Mouse (Mus musculus): ENCODE data around the gene Pglyrp2. TPM values are rescaled to one million over a fixed set of nuclear protein-coding genes. Genes with fewer than 3 reads are reported as not detected.

The Pglyrp2 gene
- total RNA-seq, 2 experiments from 2014 or later: not detected

Small RNA genes lying within 50 kb of the gene (microRNA-seq; reads per million reads assigned to microRNA genes)
- 0 reads per million in 2 experiments for gene Gm22201

Other genes starting within 250 kb of the Pglyrp2 start
- gene Ephx3, start 234.6 kb downstream of the Pglyrp2 start, total RNA-seq (2021): under 1 TPM; 0.14 to 0.20 TPM
- 10 to 100 TPM; 55.4 to 70.2 TPM for gene Brd4, start 139.4 kb downstream of the Pglyrp2 start, total RNA-seq (2021)
- gene Akap8, start 102.9 kb downstream of the Pglyrp2 start, total RNA-seq (2021): 10 to 100 TPM; 37.6 to 50.2 TPM
- 10 to 100 TPM; 23.7 to 39.9 TPM for gene Akap8l, start 73.6 kb downstream of the Pglyrp2 start, total RNA-seq (2021)
- gene Wiz, start 34.7 kb downstream of the Pglyrp2 start, total RNA-seq (2021): 10 to 100 TPM; 17.5 to 24.5 TPM
- under 1 TPM; 0.70 to 0.90 TPM for gene Rasal3, start 20.6 kb downstream of the Pglyrp2 start, total RNA-seq (2021)
- gene Cyp4f39, start 28.6 kb upstream of the Pglyrp2 start, total RNA-seq (2021): 1 to 10 TPM in 1 of 2 experiments, under 1 TPM in 1; 0.61 to 1.0 TPM
- 1 to 10 TPM; 1.7 to 2.3 TPM for gene Cyp4f17, start 81.9 kb upstream of the Pglyrp2 start, total RNA-seq (2021)
- gene Cyp4f16, start 112.4 kb upstream of the Pglyrp2 start, total RNA-seq (2021): 1 to 10 TPM; 4.5 to 5.9 TPM
- gene Cyp4f37, start 197.1 kb upstream of the Pglyrp2 start, total RNA-seq (2021): not detected
- not detected for gene Cyp4f40, start 234.7 kb upstream of the Pglyrp2 start, total RNA-seq (2021)